Mouse (Mus musculus) CD8-positive naive resting alpha-beta T cell, adult 2 months (primary cell): Measurements from ENCODE around the gene Desi1.
A peak's percentile ranks its signal among the peaks of the same experiment; 100 is the strongest.
"Not testable (repeated sequence)": the region's sequence is repeated elsewhere in the genome, so short reads cannot be mapped to it uniquely, and the experiment has no call there.

Experiments used
- DNase-seq, 2 experiments: peaks; one replicate each; pipeline ENCODE4 v3.0.0; 2022; ENCODE audit warnings: low read depth in 2 of 2, low spot score in 2 of 2

The Desi1 gene

DNA sequence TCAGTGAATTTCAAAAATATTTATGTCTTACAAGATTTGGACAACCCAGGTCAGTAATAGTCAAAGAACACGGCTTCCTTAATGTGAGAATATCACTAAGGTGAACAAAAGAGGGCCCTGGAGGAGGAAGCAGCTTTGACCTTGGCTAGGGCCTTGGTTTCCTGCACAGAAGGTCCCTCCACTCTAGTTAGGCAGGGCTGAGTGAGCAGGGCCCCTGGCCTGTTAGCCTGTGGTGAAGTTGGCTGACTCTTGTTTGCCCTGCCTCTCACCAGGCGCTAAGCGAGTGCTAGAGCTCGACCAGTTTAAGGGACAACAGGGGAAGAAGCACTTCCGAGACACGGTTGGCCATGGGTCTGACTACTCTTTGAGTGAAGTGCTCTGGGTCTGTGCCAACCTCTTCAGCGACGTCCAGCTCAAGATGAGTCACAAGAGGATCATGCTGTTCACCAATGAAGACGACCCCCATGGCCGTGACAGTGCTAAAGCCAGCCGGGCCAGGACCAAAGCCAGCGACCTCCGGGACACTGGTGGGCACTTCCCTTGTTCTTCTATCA is 11.1 kb downstream of the Desi1 start:
- DNase-seq = no peak

DNA sequence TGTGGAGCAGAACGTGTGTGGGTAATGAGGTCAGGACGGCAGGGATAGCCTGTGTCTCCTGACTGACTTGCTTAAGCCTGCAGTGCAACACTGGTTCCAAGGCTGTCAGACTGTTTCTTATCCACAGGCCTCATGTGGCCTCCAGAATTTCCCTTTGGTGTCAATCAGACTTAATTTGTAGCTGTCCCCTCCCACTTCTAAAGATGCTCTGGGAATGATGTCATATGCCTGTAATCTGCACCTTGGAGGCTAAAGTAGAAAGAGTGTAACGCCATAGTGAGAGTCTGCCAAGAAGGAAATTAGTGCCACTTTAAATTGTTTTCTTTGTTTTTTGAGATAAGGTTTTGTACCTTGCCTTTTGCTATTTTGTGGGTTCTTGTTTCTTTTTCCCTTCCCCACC is 14.4 kb downstream of the Desi1 start:
- no peak for DNase-seq

DNA sequence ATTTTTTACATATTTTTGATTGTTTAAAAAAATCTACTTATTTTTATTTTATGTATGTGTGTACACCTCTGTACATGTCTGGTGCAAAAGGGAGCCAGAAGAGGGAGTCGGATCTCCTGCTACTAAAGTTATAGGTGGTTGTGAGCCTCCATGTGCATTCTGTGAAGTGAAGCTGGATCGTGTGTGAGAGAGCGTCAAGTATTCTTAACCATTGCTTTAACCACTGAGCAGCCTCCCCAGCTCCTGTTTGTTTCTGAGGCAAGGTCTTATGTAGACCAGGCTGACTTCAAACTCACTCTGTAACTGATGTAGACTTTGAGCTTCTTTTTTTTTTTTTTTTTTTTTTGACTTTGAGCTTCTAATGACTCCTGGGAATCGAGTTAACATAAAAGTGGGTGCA is 16.2 kb downstream of the Desi1 start:
- no peak for DNase-seq

DNA sequence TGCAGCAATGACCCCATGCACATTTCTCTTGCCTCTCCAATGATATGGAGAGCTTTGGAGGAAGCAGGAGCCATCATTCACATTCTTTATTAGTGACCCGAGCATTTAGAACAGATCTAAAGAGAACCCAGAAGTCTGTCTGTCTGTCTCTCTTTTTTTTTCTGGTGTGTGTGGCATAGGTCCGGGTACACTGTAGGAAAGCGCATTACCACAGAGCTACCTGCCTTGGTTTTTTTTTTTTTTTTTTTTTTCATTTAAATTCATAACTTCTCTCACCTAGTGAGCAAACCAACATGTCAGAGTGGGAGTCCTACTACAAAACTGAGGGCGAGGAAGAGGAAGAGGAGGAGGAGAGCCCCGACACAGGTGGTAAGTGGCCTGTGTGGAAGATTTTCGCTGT is 16.8 kb downstream of the Desi1 start:
- DNase-seq = no peak

DNA sequence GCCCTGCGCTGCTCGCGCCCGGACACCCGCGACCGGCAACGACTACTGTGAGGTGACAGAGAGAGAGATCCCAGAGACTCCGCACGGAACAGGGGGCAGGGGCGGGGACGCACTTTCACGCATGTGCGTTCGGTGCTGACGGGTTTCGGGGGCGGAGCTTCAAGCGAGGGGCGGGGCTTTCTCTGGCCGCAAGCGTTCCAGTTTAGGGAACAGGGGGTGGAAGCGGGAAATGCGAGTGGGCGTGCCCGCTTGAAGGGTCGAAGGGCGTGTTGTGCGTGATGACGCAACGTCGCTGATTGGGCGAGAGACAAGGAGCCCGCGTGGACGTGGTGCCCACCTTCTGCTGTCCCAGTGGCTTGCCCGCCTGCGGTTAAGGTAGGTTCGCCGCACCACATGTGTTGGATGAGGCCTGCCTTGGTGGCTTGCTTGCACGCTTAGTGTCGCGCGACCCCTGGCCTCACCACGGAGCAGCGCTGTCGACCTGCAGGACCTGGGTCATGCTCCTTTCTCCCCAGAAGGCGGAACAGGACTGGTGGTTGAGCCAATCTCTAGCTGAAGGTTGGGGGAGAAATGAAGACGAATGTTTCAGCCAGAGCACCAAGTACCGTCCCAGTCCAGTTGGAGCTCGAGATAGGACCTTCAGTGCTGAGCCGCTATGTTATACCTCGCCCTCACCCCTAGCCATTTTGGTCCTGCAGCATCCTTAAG is 17.4 kb downstream of the Desi1 start:
- peak; percentile 98 to 99 for DNase-seq

DNA sequence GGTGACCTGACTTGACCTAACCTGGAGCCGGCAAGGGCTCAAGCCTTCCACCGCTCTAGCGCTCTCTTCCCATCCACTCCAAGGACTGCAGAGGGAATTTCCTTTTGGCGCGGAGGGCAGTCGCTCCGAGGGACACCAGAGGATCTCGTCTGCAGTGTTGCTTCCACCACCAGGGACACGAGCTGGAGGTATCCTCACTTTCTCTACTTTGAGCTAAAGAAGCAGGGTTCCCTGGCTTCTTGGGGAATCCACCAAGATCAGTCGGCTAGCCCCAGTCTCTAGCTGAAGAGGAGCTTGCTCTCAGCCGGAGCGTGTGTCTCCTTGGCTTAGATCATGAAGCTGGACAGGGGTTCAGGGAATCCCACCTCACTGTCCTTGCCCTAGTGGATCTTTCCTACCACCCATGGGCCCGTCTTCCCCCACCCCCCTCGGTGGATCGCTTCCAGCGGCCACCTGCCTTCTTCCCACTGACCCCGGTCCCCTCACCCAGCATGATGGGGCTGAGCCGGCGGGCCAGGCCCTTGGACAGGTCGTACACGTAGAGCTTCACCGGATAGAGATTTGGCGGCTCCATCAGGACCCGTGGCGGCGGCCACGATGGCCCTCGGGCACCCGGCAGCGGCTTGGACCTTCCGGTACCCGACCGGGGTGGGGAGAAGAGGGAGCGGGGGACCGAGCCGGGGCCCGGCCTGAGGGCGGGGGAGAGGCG is 18.1 kb downstream of the Desi1 start:
- DNase-seq = peak in 1 of 2 experiments; percentile 7

DNA sequence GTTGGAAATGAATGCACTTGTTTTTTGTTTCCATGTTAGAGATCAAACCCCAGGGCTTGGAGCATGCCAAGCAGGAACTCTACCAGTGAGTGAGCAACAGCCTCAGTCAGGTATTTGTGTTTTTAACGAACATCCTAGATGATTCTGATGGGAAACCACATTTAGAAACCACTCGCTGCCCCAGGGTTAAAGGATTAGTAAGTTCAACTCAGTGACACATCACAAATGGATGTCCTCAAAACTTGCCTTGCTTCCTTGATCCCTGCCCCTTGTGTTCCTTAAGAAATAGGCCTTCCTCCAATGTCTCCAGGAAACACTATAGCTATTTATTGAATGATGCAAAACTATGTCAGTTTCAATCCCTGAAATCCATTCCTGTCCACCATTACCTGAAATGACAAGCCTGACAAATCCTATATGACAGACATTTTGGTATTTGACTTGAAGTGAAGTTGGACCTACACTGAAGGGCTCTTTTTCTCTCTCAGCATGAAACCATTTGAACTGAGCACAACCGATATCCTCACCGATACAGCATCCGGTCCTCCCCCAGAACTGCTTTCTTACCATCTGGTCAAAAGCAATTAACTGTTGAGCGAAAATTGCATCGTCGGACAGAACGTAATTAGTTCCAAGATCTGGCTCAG is 18.8 kb downstream of the Desi1 start:
- no peak for DNase-seq

DNA sequence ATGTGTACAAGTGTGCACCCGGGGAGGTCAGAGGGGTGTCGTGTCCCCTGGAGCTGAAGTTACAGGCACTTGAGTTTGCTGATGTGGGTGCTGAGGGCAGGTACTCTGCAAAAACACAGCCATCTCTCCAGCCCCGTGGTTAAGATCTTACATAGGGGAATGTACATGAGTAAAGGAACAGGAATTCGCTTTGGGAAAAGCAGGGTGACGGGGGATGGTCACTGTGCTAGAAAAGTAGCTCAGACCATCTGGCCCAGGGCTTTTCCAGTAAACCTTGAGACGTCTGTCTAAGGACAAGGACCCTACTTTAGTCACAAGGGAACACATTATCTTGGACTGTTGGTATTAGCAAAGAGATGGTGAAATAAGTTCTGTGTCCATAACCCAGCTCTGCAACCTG is 21.7 kb downstream of the Desi1 start:
- no peak for DNase-seq

DNA sequence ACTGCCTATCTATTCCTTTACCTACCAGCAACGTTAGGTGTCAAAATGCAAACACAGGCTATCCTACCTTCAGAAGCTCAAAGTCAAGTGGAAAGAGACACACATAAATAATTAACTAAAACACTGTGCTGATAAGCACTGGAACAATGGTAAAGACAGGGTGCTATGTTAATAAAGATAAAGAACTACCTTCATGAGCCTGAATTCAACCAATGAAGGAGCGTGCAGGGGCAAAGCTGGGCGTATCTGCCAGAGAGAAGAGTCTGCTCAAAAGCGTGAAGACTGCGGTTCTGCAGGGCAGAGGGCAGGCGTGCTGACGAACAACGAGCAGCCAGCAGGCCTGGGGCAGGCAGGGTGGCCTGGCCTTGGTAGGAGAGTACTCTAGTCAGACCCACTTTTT is 29.4 kb downstream of the Desi1 start:
- no peak for DNase-seq

DNA sequence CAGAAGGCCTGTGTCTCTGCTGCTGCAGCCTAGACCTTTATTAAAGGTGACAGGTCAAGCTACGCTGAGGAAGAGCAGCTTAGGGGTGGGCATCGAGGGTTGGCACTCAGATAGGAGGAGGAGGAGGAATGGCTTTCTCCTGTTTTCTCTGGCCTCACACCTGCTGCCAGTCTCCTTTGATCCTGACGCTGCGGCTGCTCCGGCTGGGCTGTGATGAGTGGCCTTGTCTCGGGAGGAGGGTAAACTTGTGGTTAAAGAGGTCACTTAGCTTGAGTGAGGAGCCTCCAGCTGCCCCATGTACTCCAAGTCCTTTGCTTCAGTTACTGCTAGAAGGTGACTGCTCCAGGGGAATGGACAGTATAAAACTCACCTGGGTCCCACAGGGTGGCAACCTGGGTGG is 39.7 kb downstream of the Desi1 start:
- DNase-seq = no peak

DNA sequence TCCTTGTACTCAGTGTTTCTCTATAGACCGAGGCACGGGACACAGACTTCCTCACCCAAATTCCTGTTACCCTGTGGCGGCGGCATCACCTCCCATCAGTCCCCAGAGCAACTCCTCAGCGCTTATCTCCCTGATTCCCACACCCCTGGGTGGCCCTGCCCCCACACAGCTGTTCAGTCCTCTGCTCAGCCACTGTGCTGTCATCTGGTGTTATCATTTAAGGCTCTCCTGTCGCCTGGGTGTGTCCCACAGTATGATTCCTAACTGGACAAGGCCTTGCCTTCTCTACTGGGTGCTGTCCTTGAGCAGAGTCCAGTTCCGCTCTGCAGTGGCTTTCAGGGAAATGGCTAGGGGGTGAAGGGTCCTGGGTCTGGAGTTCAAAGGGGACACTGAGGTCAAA is 43.1 kb downstream of the Desi1 start:
- no peak for DNase-seq

DNA sequence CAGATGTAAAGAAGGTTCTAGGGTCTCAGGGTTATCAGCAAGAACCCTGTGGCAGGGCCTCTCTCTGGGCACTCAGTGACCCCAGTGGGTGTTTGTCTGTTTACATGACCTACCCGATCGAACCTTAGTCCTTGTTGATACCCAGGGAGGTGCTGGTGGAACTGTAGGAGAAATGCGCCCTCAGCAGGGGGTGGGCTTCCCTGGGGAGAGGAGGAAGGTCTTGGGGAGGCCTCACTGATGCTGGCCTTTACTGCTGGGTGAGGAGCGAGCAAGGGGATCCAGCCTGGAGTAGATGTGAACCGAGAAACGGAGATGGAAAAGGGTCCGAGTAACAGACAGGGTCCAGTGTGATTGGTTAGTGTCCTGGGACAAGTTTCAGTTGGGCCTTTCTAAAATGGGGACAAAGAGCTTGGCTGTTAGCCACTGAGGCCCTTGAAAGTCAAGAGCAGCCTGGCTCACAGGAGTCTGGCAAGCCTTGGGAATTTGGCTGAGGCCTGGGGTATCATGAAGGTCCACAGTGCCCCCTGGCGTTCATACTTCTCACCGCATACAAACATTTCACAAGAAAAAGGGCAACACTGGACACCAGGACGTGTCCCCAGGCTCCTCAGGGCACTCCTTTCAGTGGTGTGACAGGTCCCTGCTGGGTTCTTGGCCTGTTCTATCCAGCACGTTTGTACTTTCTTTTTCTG is 44.1 kb downstream of the Desi1 start:
- DNase-seq = peak; percentile 29 to 63

DNA sequence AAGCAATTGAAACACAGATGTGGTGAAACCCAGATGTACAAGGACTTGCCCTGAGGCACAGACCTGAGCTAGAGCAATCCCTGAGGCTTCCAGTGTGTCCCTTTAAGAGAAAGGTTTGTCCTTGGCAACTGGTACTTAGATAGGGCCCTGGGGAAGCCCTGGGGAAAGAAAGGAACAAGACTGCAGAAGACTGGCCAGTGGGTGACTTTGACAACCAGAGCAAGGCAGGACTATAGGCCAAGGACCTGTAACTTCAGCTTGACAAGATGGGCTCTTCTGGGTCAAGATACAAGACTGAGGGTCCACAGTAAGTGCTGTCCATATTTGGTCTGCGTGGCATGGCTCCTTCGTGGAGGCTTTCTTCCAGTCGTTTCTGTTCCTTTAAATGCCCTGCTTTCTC is 46.0 kb downstream of the Desi1 start, which contains the start of gene Xrcc6:
Xrcc6 (plus strand) TSS at position 190 of the 400 bp plus-strand sequence.
- no peak for DNase-seq

DNA sequence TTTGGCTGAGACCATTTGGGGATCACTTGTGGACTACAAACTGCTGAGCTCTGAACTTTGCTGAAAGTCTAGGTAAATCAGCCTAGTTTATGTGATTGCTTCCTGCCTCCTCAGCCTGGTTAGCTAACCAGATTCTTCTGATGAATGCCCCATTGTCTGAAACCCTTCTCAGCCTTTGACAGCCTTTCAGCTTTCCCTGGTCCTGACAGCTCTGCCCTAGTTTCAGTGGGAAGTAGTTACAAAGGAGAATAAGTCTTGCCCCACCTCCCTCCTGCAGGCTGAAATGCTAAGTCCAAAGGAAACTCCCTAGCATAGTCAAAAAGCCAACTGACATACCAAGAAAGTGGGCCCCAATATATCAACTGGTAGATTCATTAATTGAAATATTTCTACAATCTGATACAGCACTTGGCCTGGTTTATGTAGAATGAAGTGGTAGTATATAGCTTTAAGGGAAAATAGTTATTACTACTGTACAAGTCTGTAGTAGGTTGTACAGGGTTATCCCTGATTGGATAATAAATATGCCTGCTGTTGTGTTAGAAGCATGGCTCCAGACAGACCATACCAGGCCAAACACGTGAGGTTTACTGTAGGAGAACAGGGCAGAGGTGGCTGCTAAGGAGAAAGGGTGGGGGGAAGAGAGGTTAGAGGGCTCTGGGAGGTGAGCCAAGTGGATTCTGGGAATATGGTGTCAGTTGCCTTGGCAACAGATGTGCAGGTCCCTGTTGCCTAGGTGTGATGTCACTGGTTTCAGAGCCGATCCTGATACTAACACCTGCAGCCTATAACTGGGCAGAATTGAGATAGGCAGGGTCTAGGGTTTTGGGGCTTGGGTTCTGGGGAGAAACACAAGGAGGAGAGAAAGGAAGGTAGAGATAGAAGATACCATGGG is 48.1 kb downstream of the Desi1 start:
- DNase-seq = no peak

DNA sequence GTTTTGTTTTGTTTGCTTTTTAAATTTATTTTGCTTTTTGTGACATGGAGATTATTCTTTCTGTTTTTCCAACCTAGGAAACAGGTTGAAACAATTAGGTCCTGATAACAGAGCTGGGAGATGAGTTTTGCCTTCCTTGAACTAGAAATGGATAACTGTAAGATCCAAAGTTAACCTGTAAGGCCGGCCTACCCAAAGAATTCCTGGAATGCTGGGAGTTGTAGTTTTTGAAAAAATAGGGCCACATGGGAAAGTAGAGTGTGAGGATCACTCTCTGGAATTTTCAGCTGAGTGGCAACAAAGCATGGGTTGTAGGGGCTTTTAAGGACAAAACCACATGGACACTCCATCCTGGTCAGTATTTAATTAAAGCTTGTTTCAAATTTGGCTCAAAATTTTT is 51.5 kb downstream of the Desi1 start:
- DNase-seq = no peak

DNA sequence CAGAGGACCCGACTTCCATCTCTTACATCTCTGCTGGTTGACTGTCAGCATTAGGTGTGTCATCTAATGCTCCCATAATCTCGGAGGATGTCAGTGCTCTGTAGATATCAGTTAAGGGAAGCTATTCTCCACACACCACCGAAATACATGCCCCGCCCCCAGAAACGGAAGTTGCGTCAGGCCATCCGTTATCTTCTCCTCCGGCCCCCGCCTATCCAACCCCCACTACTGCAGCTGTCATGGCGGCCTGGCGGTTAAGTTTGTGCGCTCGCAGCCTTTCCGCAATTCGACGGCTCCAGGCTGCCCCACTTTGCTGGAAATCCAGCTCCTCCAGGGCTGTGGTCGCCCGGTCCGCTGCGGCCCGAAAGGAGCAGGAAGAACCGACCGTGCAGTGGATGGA is 53.3 kb downstream of the Desi1 start, which contains the start of gene 1700029P11Rik:
1700029P11Rik (plus strand) TSS at position 220 of the 400 bp plus-strand sequence.
- no peak for DNase-seq

DNA sequence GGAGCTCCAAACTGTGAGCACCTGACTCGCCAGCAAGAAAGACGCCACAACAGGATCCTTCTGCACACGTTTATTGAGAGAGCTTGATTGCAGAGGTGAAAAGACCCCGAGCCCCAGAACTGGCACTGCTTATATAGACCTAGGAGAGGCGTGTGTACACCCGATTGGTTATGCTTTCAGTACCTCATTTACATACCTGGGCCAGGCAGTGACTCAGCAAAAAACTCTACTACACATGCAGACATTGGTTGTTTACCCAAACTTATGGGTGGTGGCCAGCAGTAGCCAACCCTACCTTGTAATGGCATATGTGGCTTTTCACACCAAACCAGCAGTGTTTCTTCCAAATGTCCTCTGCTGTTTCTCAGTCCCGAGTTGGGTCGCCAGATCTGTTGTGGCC is 58.5 kb downstream of the Desi1 start:
- DNase-seq = not testable (repeated sequence)

DNA sequence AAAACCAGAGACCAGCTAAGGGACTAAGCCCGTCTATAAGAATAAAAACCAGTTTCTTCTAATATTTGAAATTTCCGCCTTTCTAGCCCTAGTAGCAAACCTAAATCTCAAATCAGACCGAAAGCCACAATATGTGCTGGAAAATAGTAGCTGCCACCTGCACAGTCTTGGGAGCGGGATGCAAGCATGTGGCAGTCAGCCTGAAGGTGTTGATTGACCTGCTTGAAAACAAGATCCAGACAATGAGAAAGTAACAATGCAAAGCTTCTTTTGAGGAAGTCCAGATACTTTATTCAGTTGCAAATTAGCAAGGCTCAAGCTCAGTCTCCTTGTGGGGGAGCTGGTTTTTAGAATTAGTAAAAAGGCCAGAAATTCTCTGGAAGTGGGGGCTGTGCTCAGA is 63.2 kb downstream of the Desi1 start:
- DNase-seq = not testable (repeated sequence)

DNA sequence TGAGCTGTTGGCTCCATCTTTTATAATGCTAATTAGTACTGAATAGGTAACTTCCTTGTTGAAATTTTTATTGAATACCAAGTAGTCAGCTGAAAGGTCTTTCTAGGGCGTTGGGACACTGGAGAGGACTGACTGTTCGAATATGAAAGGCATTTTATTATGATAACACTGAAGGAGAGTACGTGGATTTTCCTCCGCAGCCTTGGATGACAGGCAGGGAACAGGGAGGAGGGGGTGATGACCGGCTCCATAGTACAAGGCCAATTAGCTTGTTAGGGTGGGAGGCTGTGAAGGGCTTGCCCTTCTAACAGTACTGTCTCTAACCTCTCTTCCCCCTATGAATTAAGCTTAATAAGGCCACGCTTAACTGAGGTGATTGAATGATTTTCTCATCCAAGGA is 64.0 kb downstream of the Desi1 start:
- not testable (repeated sequence) for DNase-seq

DNA sequence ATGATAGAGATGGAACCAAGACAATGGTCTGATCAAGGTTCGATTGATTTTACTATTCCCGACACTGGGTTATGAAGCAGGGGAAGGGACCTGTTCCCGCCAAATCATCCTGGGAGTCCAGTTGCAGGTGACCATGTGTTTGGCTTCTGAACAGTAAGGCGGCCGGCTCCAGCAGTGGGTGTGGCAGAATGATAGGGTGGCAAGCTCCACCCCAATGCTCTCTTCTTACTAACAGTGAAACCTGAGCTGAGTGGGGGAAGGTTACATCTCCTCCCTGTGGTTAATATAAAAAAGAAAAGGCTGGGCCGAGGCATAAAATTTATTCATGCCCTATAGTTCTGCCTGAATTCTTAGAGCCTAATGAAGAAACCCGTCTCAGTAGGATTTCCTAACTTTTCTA is 64.5 kb downstream of the Desi1 start:
- no peak for DNase-seq
